Mouse (Mus musculus) left cerebral cortex, postnatal 25 days (tissue): Measurements from ENCODE around the gene Cda. TPM values are rescaled to one million over a fixed set of nuclear protein-coding genes. Genes with fewer than 3 reads are reported as not detected.
"Not testable (repeated sequence)": the region's sequence is repeated elsewhere in the genome, so short reads cannot be mapped to it uniquely, and the experiment has no call there.

Experiments
- DNase-seq, 2 experiments: peaks; one replicate each; pipeline ENCODE4 v3.0.0; 2022; ENCODE audit warnings: low spot score in 2 of 2, mixed read lengths in 1 of 2
- intact Hi-C: fragments of 180-260 bp; cut with DNase I; formaldehyde crosslinking; loops from one replicate; pipeline ENCODE4 v1.15.1; 2025
- total RNA-seq, 2 experiments: library from RNA; stranded (reverse); gene quantifications; 2 replicates each; pipeline ENCODE4 v1.2.3; 2021

Gene Cda
- total RNA-seq, 2 experiments from 2014 or later = 1.7 to 2.1 TPM

GRCm38 (mm10) chr4:138341393-138341792, 26.4 kb downstream of the Cda start:
- DNase-seq = no peak
- intact Hi-C loops = no loop called here

- intact Hi-C loops = no loop called here
- DNase-seq = peak in 1 of 2 experiments; percentile 52
Observed at GRCm38 (mm10) chr4:138339963-138340362, 27.8 kb downstream of the Cda start.

GRCm38 (mm10) chr4:138337341-138337740, 30.5 kb downstream of the Cda start:
- intact Hi-C loops = no loop called here
- no peak for DNase-seq

- intact Hi-C loops = no loop called here
- no peak for DNase-seq
Observed at GRCm38 (mm10) chr4:138336876-138337275, 30.9 kb downstream of the Cda start.

GRCm38 (mm10) chr4:138335648-138336047, 32.1 kb downstream of the Cda start:
- DNase-seq = no peak
- intact Hi-C loops = no loop called here

- DNase-seq = no peak
- intact Hi-C loops = no loop called here
Observed at GRCm38 (mm10) chr4:138335036-138335435, 32.8 kb downstream of the Cda start.

DNA sequence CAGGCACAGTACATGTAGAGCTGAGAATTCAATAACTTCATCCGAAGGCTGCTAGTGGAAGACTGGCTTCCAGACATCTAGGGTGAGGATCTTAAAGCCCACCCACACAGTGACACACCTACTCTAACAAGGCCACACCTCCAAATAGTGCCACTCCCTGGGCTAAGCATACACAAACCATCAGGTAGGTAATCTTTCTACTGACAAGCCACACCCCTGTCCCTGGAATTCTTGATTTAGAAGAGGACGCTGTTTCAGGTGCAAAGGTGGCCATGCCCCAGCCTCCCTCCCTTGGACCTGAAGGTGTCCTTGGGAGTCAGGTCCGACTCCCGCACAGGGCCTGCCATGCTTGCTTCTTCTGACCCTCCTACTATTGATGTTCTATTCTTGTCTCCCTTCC, 34.7 kb downstream of the Cda start:
- intact Hi-C loops = no loop called here
- DNase-seq = no peak

- intact Hi-C loops = no loop called here
- no peak for DNase-seq
Observed at GRCm38 (mm10) chr4:138331647-138332046, 36.1 kb downstream of the Cda start.

DNA sequence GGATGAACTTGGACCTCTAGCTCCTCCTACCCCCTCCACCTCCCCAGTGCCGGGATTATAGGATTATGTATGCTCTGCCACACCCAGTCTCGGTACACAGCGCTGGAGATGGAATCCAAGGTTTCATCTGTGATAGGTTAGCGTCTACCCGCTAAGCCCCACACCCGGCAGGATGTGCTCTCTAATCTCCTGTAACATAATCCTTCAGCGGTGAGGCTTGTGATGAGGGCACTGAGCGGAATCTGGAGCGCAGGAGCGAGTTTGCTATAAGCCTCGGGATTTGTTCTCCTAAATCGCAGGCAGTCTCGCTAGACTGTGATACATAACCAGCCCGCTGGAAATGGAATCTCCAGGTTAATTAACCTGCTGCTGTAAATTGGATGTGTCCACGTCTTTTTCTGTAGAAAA, 37.5 kb downstream of the Cda start:
- DNase-seq = no peak
- intact Hi-C loops = no loop called here

DNA sequence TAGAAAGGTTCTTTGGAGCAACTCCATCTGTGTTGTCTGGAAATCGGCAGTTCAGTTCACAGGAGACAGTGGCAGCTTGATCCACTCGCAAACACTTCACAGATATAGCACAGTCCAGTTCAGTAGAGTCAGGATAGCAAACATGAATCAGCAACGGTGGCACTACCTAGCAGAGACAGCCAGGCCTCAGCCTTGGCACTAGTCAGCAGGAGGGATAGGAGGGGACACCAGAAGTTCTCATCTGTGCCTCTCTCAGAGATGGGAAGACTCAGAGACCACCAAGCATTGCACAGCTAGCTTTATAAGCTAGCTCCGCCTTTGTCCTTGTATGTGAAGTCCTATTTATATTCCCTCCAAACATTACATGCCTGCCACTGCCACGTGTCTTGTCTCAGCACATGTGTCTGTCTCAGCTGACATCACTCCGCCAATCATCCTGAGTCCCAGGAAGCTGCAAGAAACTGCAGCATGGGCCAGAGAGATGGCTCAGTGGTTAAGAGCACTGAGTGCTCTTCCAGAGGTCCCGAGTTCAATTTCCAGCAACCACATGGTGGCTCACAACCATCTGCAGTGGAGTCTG, 39.8 kb downstream of the Cda start:
- no peak for DNase-seq
- intact Hi-C loops = loop anchor here (2.0 to 10.0 kb wide), 2 partner anchors 51 to 527 kb away; no protein-coding TSS in a partner anchor

DNA sequence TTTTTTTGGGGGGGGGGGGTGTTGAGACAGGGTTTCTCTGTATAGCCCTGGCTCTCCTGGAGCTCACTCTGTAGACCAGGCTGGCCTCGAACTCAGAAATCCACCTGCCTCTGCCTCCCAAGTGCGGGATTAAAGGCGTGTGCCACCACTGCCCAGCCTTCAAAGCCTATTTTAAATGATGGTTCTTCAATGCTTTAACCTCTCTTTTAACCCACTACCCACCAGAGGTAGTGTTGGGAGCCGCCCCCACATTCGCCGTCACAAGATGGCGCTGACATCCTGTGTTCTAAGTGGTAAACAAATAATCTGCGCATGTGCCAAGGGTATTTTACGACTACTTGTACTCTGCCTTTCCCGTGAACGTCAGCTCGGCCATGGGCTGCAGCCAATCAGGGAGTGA, 40.6 kb downstream of the Cda start:
- intact Hi-C loops = loop anchor here (2.0 to 10.0 kb wide), 2 partner anchors 52 to 528 kb away; no protein-coding TSS in a partner anchor
- not testable (repeated sequence) for DNase-seq

DNA sequence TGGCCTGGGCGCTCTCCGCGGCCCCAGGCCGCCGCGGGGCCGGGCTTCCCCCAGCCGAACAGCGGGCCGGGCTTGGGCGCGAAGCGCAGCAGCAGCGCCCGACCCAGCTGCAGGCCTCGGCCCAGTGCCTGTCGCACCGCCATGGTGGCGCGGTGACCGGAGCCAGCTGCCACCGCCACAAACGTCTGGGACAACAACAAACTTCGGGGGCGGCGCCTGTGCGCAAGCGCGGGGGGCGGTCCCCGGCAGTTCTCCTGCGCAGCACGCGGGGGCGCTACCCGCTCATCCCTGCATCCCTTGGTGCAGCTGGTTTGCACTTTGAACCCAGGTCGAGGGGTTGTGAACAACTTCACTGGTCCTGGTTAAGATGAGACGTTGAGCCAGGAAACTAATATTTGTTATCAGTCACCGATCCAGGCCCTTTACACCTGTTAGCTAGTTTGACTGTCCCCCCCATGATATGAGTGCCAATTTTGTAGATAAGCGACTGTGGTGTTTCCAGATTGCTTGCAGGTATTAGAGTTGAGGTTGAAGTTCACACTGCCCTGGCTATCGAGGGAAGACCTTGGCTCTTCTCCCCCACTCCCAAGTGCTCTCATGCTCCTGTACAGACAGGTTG, 41.6 kb downstream of the Cda start, which contains the start of gene Pink1:
TSS of gene Pink1 (minus strand) at position 231 of the 619 bp plus-strand sequence.
- peak; percentile 92 to 93 for DNase-seq
- intact Hi-C loops = loop anchor here (2.0 to 10.0 kb wide), 2 partner anchors 53 to 529 kb away; no protein-coding TSS in a partner anchor

- intact Hi-C loops = loop anchor here (2.0 to 10.0 kb wide), 2 partner anchors 53 to 529 kb away; no protein-coding TSS in a partner anchor
- peak; percentile 87 to 93 for DNase-seq
Observed at GRCm38 (mm10) chr4:138325466-138326076, 42.2 kb downstream of the Cda start.

DNA sequence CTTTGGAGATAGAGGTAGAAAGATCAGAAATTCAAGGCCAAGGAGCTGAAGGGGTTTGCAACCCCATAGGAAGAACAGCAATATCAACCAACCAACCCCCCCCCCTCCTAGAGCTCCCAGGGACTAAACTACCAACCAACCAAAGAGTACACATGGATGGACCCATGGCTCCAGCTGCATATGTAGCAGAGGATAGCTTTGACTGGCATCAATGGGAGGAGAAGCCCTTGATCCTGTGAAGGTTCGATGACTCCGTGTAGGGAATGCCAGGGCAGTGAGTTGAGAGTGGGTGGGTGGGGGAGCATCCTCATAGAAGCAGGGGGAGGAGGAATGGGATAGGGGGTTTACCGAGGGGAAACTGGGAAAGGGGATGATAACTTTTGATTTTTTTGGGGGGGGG, 43.3 kb downstream of the Cda start:
- intact Hi-C loops = loop anchor here (10.0 kb wide), 1 partner anchor 530 kb away; no protein-coding TSS in a partner anchor
- no peak for DNase-seq

GRCm38 (mm10) chr4:138323753-138324152, 44.0 kb downstream of the Cda start:
- DNase-seq = no peak
- intact Hi-C loops = loop anchor here (10.0 kb wide), 1 partner anchor 531 kb away; no protein-coding TSS in a partner anchor

DNA sequence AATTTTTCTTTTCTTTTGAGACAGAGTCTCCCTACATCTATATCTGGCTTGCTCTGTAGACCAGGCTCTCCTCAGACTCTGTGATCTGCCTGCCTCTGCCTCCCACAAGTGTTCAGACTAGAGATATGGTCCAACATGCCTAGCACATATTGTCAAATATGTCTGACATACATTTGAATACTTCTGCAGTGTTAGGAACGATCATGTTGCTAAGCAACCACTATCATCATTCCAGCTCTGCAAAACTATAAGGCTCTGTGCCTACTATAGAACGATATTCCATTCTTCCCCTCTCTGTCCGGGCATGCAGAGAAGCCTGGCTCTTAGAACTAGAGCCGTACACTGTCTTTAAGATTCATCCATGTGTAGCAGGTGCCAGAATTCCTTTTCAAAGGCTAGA, 45.1 kb downstream of the Cda start:
- peak in 1 of 2 experiments; percentile 53 for DNase-seq
- intact Hi-C loops = loop anchor here (10.0 kb wide), 1 partner anchor 532 kb away; no protein-coding TSS in a partner anchor

- intact Hi-C loops = loop anchor here (10.0 kb wide), 1 partner anchor 533 kb away; no protein-coding TSS in a partner anchor
- DNase-seq = no peak
Observed at GRCm38 (mm10) chr4:138321488-138321887, 46.3 kb downstream of the Cda start.

- DNase-seq = no peak
- intact Hi-C loops = loop anchor here (10.0 kb wide), 1 partner anchor 534 kb away; no protein-coding TSS in a partner anchor
Observed at GRCm38 (mm10) chr4:138320711-138321110, 47.1 kb downstream of the Cda start.

DNA sequence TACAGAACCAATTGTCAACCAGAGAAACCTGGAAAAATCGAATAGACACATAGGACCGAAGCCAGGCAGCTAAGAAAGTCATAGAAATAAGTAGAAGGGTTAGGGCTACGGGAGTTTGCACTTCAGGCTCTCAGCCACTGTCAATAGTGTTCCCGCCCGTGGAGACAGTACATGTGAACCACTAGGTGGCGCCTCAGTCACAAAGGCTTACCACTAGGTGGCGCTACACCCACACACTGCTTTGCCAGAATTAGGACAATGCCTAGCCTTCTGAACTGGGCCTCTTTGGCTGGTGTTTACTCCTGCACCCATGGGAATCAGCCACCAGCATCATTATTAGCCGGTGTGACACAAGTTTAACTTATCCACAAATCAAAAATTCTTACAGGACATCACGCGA, 48.3 kb downstream of the Cda start:
- peak; percentile 87 to 92 for DNase-seq
- intact Hi-C loops = loop anchor here (1.0 to 10.0 kb wide), 3 partner anchors 59 to 355 kb away; no protein-coding TSS in a partner anchor
